Mouse (Mus musculus) splenic B cell, adult 2 months (primary cell): ENCODE measurements around the gene Mgat3.

ENCODE experiments used
- DNase-seq: peaks from one replicate; pipeline ENCODE4 v3.0.0-alpha.2; 2011; ENCODE audit warnings: low read depth, low spot score
- H3K27me3 ChIP-seq: 2 replicates; pipeline ENCODE4 v1.6.1; 2012; ENCODE audit warnings: mild to moderate bottlenecking, low read length, moderate library complexity, mixed read lengths; ENCODE audit not compliant: control insufficient read depth, poor library complexity, insufficient read depth, severe bottlenecking
- H3K36me3 ChIP-seq: 2 replicates; pipeline ENCODE4 v1.6.1; 2012; ENCODE audit warnings: mild to moderate bottlenecking, low read length, moderate library complexity, mixed read lengths; ENCODE audit not compliant: control insufficient read depth, poor library complexity, insufficient read depth, severe bottlenecking

Mgat3 gene

DNA sequence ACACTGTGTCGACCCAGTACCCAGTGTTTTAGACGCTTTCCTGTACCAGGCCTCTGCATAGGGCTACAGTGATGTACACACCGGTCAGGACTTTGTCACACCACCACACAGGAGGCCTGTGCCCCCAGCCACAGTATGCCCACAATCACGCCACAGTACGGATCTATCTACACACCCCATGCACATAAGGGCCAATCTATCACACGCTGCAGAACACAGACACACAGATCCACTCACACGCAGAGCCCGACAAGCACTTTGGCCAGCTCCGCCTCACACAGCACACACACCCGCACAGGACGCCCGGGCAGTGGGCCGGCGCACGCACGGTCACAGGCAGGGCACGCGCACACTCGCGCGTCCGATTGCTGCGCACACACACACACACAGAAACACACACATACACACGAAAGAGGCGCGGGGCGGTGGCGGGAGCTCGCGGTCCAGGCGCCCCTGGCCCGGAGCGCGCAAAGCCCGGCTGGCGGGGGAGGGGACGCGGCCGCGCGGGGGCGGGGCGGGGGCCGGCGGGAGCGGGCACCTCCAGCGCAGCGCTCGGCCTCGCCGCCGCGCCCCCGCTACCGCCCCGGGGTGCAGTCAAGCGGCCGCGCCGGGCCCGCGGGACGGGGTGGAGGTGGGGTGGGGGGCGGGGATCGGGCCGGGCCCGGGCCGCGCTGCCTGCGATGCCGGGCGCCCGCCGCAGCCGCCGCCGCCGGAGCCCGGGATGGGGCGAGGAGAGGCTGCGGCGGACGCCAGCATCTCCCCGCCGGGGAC lies at the start of gene Mgat3:
Gene Mgat3 (plus strand): TSS at position 721 of the 771 bp plus-strand sequence.
- Histone ChIP-seq H3K36me3 (no peaks in the 10 kb centered on the region), H3K27me3 (no peaks in the 10 kb centered on the region)
- DNase-seq = no peak

GRCm38 (mm10) chr15:80124651-80125050 lies 48.9 kb upstream of the Mgat3 start:
- Histone ChIP-seq H3K27me3 (no peaks in the 10 kb centered on the region), H3K36me3 (no peaks in the 10 kb centered on the region)
- DNase-seq = no peak

DNA sequence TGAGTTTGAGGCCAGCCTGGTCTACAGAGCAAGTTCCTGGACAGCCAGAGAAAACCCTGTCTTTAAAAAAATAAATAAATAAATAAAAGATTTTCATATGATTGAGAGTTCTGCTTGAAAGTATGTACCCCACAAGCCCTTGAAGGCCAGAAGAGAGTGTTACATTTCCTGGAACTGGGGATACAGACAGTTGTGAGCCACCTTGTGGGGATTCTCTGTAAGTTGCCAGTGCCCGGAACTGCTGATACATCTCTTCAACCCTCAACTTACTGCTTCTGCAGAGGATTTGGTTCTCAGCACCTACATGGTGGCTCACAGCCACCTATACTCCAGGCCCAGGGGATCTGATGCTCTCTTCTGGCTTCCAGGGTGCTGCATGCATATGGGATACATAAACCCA lies 46.3 kb upstream of the Mgat3 start:
- no peaks in the 10 kb centered on the region for H3K27me3 ChIP-seq
- DNase-seq = peak; percentile 17
- no peaks in the 10 kb centered on the region for H3K36me3 ChIP-seq

DNA sequence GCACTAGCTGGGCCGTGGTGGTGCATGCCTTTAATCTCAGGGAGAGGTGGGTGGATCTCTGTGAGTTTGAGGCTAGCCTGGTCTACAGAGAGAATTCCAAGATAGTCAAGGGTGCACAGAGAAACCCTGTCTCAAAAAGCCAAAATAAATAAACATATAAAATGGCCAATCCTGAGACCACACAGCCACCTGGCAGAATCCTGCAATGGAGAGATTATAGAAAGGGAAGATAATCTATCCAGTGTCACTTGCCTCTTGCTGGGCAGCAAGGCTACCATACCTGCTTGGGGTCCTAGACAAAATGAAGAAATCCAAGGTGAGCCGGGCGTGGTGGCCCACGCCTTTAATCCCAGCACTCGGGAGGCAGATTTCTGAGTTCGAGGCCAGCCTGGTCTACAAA lies 43.5 kb upstream of the Mgat3 start:
- Histone ChIP-seq H3K36me3 (no peaks in the 10 kb centered on the region), H3K27me3 (no peaks in the 10 kb centered on the region)
- no peak for DNase-seq

GRCm38 (mm10) chr15:80130689-80131088 lies 42.8 kb upstream of the Mgat3 start:
- no peaks in the 10 kb centered on the region for H3K36me3 ChIP-seq
- no peaks in the 10 kb centered on the region for H3K27me3 ChIP-seq
- DNase-seq = no peak

GRCm38 (mm10) chr15:80131421-80131820 lies 42.1 kb upstream of the Mgat3 start:
- no peak for DNase-seq
- Histone ChIP-seq H3K36me3 (no peaks in the 10 kb centered on the region), H3K27me3 (no peaks in the 10 kb centered on the region)

GRCm38 (mm10) chr15:80132452-80132851 lies 41.1 kb upstream of the Mgat3 start:
- H3K27me3 ChIP-seq = no peaks in the 10 kb centered on the region
- no peaks in the 10 kb centered on the region for H3K36me3 ChIP-seq
- no peak for DNase-seq

- DNase-seq = peak; percentile 95
- Histone ChIP-seq H3K36me3 (no peaks in the 10 kb centered on the region), H3K27me3 (no peaks in the 10 kb centered on the region)
Observed at GRCm38 (mm10) chr15:80132993-80133586, 40.4 kb upstream of the Mgat3 start, which contains the start of gene Tab1. Tab1 (plus strand) TSS chr15:80133127.

GRCm38 (mm10) chr15:80133682-80134449 lies 39.7 kb upstream of the Mgat3 start:
- DNase-seq = peak; percentile 25
- H3K27me3 ChIP-seq = no peaks in the 10 kb centered on the region
- no peaks in the 10 kb centered on the region for H3K36me3 ChIP-seq

DNA sequence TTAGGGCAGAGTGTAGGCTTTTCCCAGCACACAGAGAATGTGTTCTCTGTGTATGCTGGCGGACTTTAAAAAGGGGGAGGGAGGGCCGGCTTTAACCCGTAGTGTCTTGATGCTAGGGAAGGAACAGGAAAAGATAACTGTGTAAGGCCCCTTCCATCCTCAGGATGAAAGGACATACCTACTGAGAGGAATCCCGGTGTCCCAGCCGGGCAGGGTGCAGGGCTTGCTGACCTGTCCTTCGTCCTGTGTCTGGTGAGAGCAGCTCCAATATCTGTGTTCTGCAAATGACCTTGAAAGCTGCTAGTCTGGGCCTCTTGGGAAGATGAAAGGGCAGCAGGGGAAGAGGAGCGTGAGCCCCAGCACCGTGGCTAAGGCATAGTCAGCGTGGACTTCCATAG lies 39.1 kb upstream of the Mgat3 start:
- DNase-seq = no peak
- Histone ChIP-seq H3K36me3 (no peaks in the 10 kb centered on the region), H3K27me3 (no peaks in the 10 kb centered on the region)

DNA sequence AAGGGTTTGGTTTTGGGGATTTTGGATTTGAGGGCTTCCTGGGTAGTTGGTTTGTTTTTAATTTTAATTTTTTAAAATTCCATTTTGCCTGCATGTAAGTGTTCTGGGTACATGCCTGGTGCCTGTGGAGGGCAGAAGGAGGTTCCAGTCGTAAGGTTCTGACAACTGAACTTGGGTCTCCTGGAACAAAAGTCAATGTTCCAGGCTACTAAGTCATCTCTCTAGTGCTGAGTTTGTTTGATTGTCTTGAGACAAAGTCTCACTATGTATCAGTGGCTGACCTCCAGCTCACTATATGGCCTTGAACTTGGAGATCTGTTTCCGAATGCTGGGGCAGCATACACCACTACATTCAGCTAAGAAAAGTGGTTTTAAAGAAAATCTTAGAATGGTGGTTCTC lies 38.0 kb upstream of the Mgat3 start:
- Histone ChIP-seq H3K36me3 (no peaks in the 10 kb centered on the region), H3K27me3 (no peaks in the 10 kb centered on the region)
- no peak for DNase-seq

DNA sequence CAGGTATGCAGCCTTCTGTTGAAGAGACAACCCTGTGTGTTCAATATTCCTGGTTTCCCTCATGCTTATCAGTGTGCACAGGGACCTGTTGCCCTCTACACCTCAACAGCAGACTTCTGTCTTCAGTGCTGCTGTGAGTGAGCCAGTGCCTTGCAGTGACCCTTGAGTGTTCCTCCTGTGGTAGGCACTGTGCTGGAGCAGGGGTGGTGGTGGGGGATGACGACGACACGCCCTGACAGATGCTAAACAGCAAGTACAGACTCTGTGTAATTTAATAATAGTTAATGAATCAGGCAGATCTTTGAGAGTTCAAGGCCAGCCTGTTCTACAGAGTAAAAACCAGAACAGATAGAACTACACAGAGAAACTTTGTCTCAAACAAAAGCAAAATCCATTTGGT lies 36.9 kb upstream of the Mgat3 start:
- no peaks in the 10 kb centered on the region for H3K36me3 ChIP-seq
- no peak for DNase-seq
- no peaks in the 10 kb centered on the region for H3K27me3 ChIP-seq

DNA sequence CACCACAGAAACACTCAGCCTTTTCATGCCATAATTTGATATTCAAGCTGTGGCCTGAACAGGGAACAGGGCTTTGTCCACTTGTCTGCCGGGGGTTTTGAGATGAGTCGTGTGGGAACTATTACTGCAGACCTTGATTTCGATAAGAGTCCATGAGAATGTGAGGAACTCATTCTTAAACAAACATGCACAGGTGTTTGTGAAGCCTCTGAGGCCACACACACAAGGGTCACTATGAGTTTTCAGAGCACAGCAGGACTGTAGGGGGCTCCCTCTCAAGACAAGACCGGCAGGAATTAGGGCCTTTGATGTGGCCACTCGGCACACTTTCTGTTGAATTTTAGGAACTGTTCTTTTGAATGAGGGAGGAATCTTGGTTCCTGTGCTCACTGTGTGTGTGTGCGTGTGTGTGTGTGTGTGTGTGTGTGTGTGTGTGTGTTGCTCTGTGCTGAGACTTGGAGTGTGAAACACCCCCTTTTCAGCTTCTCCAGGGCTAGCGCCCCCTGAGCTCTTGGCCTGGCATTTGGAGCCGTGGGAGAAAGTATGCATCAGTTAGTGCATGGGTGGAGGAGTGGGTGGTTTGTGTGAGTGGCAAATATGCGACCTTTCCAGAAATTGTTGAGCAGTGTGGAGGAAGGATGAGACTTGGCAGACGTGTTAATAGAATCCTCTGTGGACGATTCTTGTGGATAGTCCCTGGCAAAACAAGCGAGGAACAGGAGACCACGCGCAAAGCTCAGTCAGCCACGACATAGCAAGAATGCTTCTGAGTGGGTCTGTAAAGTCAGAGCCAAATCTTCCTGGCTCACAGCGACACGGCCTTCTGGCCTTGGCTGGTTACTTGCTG lies 35.4 kb upstream of the Mgat3 start:
- no peaks in the 10 kb centered on the region for H3K27me3 ChIP-seq
- no peaks in the 10 kb centered on the region for H3K36me3 ChIP-seq
- no peak for DNase-seq

GRCm38 (mm10) chr15:80140302-80140701 lies 33.2 kb upstream of the Mgat3 start:
- no peaks in the 10 kb centered on the region for H3K27me3 ChIP-seq
- DNase-seq = no peak
- H3K36me3 ChIP-seq = no peaks in the 10 kb centered on the region
